Mouse (Mus musculus) embryonic facial prominence, embryonic 15.5 days (tissue): Measurements from ENCODE around the gene Rdh5. TPM values are rescaled to one million over a fixed set of nuclear protein-coding genes. Genes with fewer than 3 reads are reported as not detected.

Source experiments
- ATAC-seq: fragments of 200-750 bp; cut with Nextera tagmentation; 2 replicates; pipeline ENCODE4 v1.8.0; 2017; ENCODE audit warnings: low read depth, moderate TSS enrichment; ENCODE audit not compliant: insufficient number of reproducible peaks, low FRiP score, low TSS enrichment
- H3K27ac ChIP-seq: fragments of 300-500 bp; sonication (generic); replicated peaks from 2 replicates; pipeline ENCODE4 v1.5.1; 2015; ENCODE audit warnings: mild to moderate bottlenecking, inconsistent platforms
- H3K27me3 ChIP-seq: fragments of 300-500 bp; sonication (generic); 2 replicates; pipeline ENCODE4 v1.6.1; 2015; ENCODE audit warnings: inconsistent platforms
- H3K36me3 ChIP-seq: fragments of 300-500 bp; sonication (generic); 2 replicates; pipeline ENCODE4 v1.6.1; 2015; ENCODE audit warnings: mild to moderate bottlenecking, inconsistent platforms
- H3K4me1 ChIP-seq: fragments of 300-500 bp; sonication (generic); 2 replicates; pipeline ENCODE4 v1.6.1; 2015; ENCODE audit warnings: inconsistent platforms
- H3K4me2 ChIP-seq: fragments of 300-500 bp; sonication (generic); replicated peaks from 2 replicates; pipeline ENCODE4 v1.6.1; 2015; ENCODE audit warnings: mild to moderate bottlenecking, inconsistent platforms
- H3K4me3 ChIP-seq: fragments of 300-500 bp; sonication (generic); replicated peaks from 2 replicates; pipeline ENCODE4 v1.5.1; 2015; ENCODE audit warnings: mild to moderate bottlenecking, inconsistent platforms
- H3K9ac ChIP-seq: fragments of 300-500 bp; sonication (generic); 2 replicates; pipeline ENCODE4 v1.6.1; 2015; ENCODE audit warnings: inconsistent platforms
- H3K9me3 ChIP-seq: fragments of 300-500 bp; sonication (generic); replicated peaks from 2 replicates; pipeline ENCODE4 v1.6.1; 2016; ENCODE audit warnings: inconsistent platforms
- WGBS: fragments of 180-500 bp; shearing (Covaris S2); methylation state at CpG from one replicate; pipeline ENCODE4 v1.1.7; 2015; 5-methylcytosine and 5-hydroxymethylcytosine counted together
- polyA plus RNA-seq: library from polyadenylated mRNA; unstranded; fragments of >200 nt; fragmentation: Nextera tagmentation; extraction: Ambion mirVana; gene quantifications from 2 replicates; pipeline ENCODE4 v1.2.1, GENCODE M21; 2015

The Rdh5 gene
- 19.6 and 21.3 TPM in 2 replicates for polyA plus RNA-seq

DNA sequence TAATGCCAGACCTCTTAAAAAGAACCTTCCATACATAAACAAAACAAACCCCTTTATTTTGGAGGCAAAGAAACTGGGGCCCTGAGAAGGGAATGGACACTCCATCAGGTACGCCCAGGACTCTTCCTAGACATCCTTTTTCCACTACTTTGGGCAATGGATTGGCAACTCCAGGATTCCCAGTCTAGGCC, at the start of gene Rdh5:
TSS of gene Rdh5 (minus strand) at position 67 of the 191 bp plus-strand sequence.
- peak within 1 kb of the TSS; percentile 77 for H3K4me2 ChIP-seq
- peak within 1 kb of the TSS; percentile 89 for H3K4me3 ChIP-seq
- peak within 1 kb of the TSS; percentile 72 for H3K9ac ChIP-seq
- H3K4me1 ChIP-seq: peaks cover 49% of the 10 kb centered on the region
- ATAC-seq: no peak
- 10% methylated on average over 1 of the region's 1 CpGs for WGBS
- H3K9me3 ChIP-seq: no peaks in the 10 kb centered on the region
- H3K36me3 ChIP-seq: peaks cover 8% of the 10 kb centered on the region
- no peaks in the 10 kb centered on the region for H3K27me3 ChIP-seq
- peak within 1 kb of the TSS; percentile 97 for H3K27ac ChIP-seq

DNA sequence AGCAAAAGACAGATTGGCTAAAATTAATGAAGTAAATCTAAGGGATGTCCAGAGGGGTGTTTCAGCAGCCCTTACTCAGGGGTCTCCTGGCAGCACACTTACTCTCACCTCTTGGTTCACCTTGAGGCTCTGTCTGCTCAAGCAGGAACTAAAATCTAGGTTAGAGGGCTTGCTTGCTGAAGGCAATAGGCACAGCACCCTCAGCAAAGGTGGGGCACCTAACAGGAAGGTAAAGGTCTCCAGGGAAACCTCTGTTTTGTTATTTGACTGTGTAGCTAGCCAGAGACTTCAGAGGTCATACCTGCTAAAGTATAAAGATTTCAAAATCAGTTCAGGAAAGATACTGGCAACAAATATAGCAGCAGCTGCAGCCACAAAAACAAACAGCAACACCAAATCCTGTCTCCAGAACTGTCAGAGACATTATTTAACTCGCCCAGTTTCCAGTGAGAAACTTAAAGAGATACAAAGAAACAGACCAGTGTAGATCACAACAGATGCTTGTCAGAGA, 48.1 kb upstream of the Rdh5 start:
- Histone ChIP-seq H3K27ac (no peak overlapping the region), H3K4me3 (no peak overlapping the region), H3K4me2 (no peak overlapping the region), H3K9me3 (no peaks in the 10 kb centered on the region), H3K27me3 (no peaks in the 10 kb centered on the region), H3K36me3 (no peaks in the 10 kb centered on the region), H3K9ac (no peak overlapping the region), H3K4me1 (no peaks in the 10 kb centered on the region)
- 50% methylated on average over 1 of the region's 1 CpGs for WGBS
- ATAC-seq: no peak

DNA sequence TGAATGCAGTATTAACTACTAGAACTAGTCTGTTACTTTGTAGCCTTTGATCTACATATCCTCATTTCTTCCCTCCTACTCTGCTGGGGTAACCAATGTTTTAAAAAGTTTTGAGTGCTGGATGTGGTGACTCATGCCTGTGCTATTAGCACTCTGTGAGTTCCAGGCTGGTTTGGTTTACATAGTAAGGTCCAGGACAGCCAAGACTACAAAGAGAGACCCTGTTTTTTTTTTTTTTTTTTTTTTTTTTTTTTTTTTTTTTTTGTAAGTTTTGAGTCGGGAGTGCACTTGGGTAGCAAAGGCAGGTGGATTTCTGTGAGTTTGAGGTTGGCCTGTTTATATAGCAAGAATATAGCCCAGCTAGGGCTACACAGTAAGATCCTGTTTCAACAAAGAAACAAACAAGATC, 45.7 kb upstream of the Rdh5 start:
- WGBS: 20% methylated on average over 1 of the region's 1 CpGs
- no peak for ATAC-seq

DNA sequence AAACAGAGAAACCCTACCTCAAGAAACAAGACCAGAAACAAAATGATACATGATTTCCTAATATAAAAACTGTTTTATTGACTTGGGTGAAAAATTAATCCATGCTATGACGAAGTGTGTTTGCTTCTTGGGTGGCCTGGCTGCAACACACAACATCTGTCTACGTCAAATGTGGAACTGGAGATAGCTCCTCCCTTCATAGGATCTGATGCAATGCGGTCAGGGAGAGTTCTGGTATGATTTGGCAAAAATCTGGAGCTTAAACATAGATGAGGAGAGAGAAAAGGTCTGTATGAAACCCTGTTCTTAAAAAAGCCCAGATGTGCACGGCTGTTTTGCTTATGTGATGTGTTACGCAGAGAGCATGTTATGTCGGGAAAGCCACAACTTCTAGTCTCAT, 43.2 kb upstream of the Rdh5 start:
- H3K4me2 ChIP-seq: no peak overlapping the region
- no peak overlapping the region for H3K4me3 ChIP-seq
- WGBS: 60% methylated on average over 6 of the region's 6 CpGs
- ATAC-seq: no peak
- no peaks in the 10 kb centered on the region for H3K4me1 ChIP-seq
- no peak overlapping the region for H3K9ac ChIP-seq
- no peaks in the 10 kb centered on the region for H3K9me3 ChIP-seq
- H3K27me3 ChIP-seq: no peaks in the 10 kb centered on the region
- H3K27ac ChIP-seq: no peak overlapping the region
- no peaks in the 10 kb centered on the region for H3K36me3 ChIP-seq

More for the DNA sequence above, 45.7 kb upstream of the Rdh5 start:
- no peak overlapping the region for H3K4me3 ChIP-seq
- H3K4me1 ChIP-seq: no peaks in the 10 kb centered on the region
- H3K36me3 ChIP-seq: no peaks in the 10 kb centered on the region
- no peak overlapping the region for H3K9ac ChIP-seq
- no peak overlapping the region for H3K4me2 ChIP-seq
- H3K27ac ChIP-seq: no peak overlapping the region
- no peaks in the 10 kb centered on the region for H3K9me3 ChIP-seq
- H3K27me3 ChIP-seq: no peaks in the 10 kb centered on the region

DNA sequence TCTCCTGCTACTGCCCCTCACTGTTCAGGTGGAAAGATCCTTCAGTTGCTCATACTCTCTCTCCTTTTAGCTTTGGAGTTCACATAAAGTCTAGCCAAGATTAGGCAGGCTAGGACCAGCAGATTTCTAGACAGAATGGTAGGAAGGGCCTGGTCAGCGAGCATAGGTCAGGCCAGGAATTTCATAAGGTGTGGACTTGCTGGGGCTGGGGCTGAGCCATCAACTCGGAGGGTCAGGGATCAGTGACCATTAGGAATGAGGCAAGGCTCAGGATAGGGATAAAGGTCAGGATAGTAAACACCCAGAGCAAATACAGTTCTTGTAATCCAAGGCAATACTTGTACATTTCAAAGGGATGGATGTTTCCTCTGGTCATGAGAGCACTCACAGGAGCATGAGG, 42.3 kb upstream of the Rdh5 start:
- Histone ChIP-seq H3K4me3 (no peak overlapping the region), H3K36me3 (no peaks in the 10 kb centered on the region), H3K9me3 (no peaks in the 10 kb centered on the region), H3K4me2 (no peak overlapping the region), H3K27me3 (no peaks in the 10 kb centered on the region), H3K4me1 (no peaks in the 10 kb centered on the region), H3K27ac (no peak overlapping the region), H3K9ac (no peak overlapping the region)
- WGBS: 60% methylated on average over 2 of the region's 2 CpGs
- no peak for ATAC-seq

DNA sequence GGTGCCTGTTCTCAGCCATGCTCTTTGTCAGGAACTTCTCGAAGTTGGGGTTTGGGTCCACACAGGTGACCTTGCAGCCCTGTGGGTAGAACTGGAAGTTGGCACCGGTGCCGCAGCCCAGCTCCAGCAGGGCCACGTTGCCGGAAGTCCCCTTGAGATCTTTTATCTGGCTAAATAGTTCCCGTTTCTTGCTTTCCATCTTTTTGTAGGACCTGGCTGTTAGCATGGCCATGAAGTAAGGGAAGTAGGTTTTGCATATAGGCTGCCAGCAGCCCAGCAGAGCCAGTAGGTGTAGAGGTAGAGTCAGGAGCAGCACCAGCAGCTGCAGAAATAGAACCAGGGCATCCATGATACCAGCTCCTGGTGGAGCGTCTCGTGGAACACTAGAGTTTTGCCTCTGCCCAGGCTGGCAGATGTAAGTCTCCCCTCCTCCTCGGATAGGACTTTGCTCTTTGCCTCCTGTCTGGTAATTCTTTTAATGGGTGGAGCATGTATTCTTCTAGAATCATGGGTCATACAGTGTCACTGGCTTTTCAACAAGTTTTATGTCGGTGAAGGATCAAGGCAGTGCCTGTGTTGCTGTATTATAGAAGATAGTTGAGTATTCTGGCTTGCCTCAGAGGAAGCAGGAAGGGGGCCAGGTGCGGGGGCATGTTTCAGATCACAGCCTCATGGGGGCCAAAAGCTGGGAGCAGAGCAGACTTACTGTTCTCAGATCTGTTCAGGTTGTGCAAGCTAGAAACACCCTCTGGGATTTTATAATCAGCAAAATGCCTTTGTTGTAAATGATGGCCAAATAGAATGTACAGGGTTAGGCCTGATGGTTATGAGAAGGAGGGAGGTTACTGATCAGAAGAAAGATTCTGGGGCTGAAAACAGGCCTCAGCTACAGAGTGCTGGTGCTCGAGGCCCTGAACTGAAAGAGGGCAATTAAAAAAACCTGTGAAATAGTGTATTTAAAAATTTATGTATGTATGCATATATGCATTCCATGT, 38.2 kb upstream of the Rdh5 start, which contains the start of gene Mettl7b:
TSS of gene Mettl7b (minus strand) at position 399 of the 995 bp plus-strand sequence.
- no peak within 1 kb of the TSS for H3K9ac ChIP-seq
- H3K4me3 ChIP-seq: no peak within 1 kb of the TSS
- no peaks in the 10 kb centered on the region for H3K27me3 ChIP-seq
- H3K4me2 ChIP-seq: no peak within 1 kb of the TSS
- H3K9me3 ChIP-seq: no peaks in the 10 kb centered on the region
- H3K36me3 ChIP-seq: no peaks in the 10 kb centered on the region
- no peaks in the 10 kb centered on the region for H3K4me1 ChIP-seq
- ATAC-seq: no peak
- WGBS: 73% methylated on average over 12 of the region's 12 CpGs
- H3K27ac ChIP-seq: no peak within 1 kb of the TSS

DNA sequence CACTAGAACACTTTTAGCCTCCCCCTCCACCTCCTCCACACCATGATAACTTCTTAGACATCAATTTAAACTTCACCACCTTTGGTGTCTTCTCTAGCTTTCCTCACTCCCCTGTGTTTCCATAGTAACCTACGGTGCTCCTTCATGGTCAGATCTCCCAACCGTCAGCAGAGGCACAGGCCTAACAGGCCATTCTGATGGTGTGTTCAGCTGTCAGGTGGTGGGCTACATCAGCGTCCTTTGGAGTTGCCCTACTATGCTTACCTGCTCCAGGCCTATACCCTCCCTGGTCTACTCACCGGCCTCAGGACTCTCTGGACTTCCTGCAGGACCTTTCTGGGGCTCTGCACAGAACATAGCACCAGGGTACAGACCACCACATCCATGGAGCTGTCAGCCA, 37.5 kb upstream of the Rdh5 start:
- no peak overlapping the region for H3K4me3 ChIP-seq
- H3K36me3 ChIP-seq: no peaks in the 10 kb centered on the region
- ATAC-seq: no peak
- no peaks in the 10 kb centered on the region for H3K4me1 ChIP-seq
- no peaks in the 10 kb centered on the region for H3K27me3 ChIP-seq
- 68% methylated on average over 4 of the region's 4 CpGs for WGBS
- H3K27ac ChIP-seq: no peak overlapping the region
- no peak overlapping the region for H3K4me2 ChIP-seq
- H3K9me3 ChIP-seq: no peaks in the 10 kb centered on the region
- no peak overlapping the region for H3K9ac ChIP-seq

DNA sequence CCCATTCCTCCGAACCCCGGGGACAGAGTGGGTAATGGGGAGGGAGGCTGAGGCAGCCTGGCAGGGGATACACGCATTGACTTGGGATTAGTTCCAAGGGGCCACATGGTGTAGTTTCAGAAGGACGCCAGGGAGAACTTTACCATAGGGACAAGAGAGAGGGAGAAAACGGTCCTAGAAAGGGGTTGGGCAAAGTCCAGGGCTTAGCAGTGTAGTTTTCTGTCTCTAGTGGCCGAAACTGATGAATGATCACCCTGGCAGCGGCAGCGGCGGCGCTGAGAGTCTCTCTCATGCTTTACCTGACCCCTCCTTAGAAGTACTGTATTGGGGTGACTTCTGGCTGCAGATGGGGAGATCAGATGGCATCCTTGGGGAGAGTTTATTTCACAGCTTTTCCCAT, 35.7 kb upstream of the Rdh5 start:
- no peak for ATAC-seq
- H3K9ac ChIP-seq: no peak overlapping the region
- no peaks in the 10 kb centered on the region for H3K4me1 ChIP-seq
- H3K9me3 ChIP-seq: no peaks in the 10 kb centered on the region
- 77% methylated on average over 10 of the region's 10 CpGs for WGBS
- H3K27me3 ChIP-seq: no peaks in the 10 kb centered on the region
- no peak overlapping the region for H3K4me3 ChIP-seq
- H3K4me2 ChIP-seq: no peak overlapping the region
- H3K27ac ChIP-seq: no peak overlapping the region
- no peaks in the 10 kb centered on the region for H3K36me3 ChIP-seq

DNA sequence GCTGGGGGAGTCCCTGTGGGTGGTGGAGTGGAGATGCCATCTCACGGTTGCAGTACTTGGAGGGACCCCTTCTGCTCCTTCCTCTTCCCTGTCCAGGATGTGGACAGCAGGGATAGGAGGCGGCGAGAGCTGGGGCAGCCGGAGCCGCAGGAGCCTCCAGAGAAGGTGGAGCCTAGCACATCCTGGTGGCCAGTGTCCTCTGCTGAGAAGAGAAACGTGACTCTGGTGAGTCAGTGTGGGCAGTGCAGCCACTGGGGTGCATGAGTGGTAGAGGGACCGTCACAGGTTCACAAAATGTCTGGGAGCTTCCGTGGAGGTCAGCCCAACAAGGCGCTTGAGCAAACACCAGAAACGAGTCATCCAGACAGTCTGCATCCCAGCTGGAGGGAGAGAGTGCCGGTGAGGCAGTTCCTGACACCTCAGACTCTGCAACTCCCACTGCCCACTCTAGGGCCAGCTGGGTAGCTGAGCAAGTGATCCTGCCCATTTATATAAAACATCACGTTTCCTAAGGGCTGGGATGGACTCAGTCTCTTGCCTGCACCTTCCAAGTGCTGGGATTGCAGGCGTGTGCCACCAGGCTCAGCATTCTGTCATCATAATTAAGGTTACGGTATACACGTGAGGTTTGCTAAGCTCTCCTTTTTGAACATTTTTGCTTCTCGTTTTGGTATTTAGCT, 27.7 kb upstream of the Rdh5 start:
- H3K4me1 ChIP-seq: no peaks in the 10 kb centered on the region
- no peak overlapping the region for H3K4me2 ChIP-seq
- H3K9ac ChIP-seq: no peak overlapping the region
- no peak overlapping the region for H3K27ac ChIP-seq
- ATAC-seq: no peak
- 62% methylated on average over 16 of the region's 16 CpGs for WGBS
- H3K9me3 ChIP-seq: no peaks in the 10 kb centered on the region
- no peaks in the 10 kb centered on the region for H3K27me3 ChIP-seq
- H3K36me3 ChIP-seq: no peaks in the 10 kb centered on the region
- H3K4me3 ChIP-seq: no peak overlapping the region

DNA sequence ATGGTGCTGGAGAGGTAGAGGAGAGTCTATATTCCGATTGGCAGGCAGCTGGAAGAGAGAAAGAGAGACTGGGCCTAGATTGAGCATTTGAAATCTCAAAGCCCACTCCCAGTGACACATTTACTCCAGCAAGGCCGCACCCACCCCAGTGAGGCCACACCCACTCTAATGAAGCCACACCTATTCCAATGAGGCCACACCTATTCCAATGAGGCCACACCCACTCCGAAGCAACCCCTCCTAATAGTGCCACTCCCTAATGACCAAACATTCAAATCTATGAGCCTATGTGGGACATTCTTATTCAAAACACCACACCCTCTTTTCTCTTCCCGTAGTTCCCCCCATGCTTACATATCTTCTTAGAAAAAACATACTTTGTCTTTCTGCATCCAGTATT, 24.8 kb upstream of the Rdh5 start:
- Histone ChIP-seq H3K27ac (no peak overlapping the region), H3K4me1 (no peaks in the 10 kb centered on the region), H3K27me3 (no peaks in the 10 kb centered on the region), H3K36me3 (no peaks in the 10 kb centered on the region), H3K4me2 (no peak overlapping the region), H3K4me3 (no peak overlapping the region), H3K9me3 (no peaks in the 10 kb centered on the region), H3K9ac (no peak overlapping the region)
- 86% methylated on average over 4 of the region's 4 CpGs for WGBS
- no peak for ATAC-seq

DNA sequence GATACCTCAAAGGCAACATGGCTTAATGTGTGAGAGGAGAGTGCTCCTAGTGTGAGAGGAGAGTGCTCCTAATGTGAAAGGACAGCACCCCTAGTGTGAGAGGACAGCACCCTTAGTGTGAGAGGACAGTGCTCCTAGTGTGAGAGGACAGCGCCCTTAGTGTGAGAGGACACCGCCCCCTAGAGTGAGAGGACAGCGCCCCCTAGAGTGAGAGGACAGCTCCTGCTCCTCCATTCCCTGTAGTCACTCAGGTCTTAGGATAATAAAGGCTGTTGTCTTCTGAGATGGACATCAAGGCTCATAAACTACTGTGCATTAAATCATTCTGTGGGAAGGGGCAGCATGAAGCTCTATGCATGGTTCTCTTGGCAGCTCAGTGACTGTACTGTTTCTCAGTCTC, 23.0 kb upstream of the Rdh5 start:
- Histone ChIP-seq H3K27ac (no peak overlapping the region), H3K36me3 (no peaks in the 10 kb centered on the region), H3K9ac (no peak overlapping the region), H3K27me3 (no peaks in the 10 kb centered on the region), H3K4me3 (no peak overlapping the region), H3K4me1 (no peaks in the 10 kb centered on the region), H3K9me3 (no peaks in the 10 kb centered on the region), H3K4me2 (no peak overlapping the region)
- 24% methylated on average over 3 of the region's 3 CpGs for WGBS
- peak; percentile 6; the same call in 1 of the 2 replicates for ATAC-seq
